Mouse (Mus musculus) brown adipose tissue, adult 24 weeks (tissue): ENCODE measurements around the gene Chid1. TPM values are rescaled to one million over a fixed set of nuclear protein-coding genes. Genes with fewer than 3 reads are reported as not detected.

Experiments
- H3K27ac ChIP-seq: fragments of 200-500 bp; replicated peaks from 2 replicates; pipeline ENCODE4 v1.5.1; 2012; ENCODE audit warnings: low read depth, mild to moderate bottlenecking, low read length
- H3K4me1 ChIP-seq: fragments of 200-500 bp; 2 replicates; pipeline ENCODE4 v1.6.1; 2012; ENCODE audit warnings: low read length, mixed read lengths; ENCODE audit not compliant: control insufficient read depth, insufficient read depth, insufficient read length
- H3K4me3 ChIP-seq: fragments of 200-500 bp; 2 replicates; pipeline ENCODE4 v1.5.1; 2012; ENCODE audit warnings: low read depth, mild to moderate bottlenecking, low read length, moderate library complexity; ENCODE audit not compliant: insufficient read depth
- polyA plus RNA-seq: library from polyadenylated mRNA; stranded (reverse); fragments of >200 nt; gene quantifications from 2 replicates; pipeline ENCODE4 v1.2.4, GENCODE M21; 2012; ENCODE audit not compliant: missing spikeins, insufficient read depth, insufficient read length

Gene Chid1
- polyA plus RNA-seq, 1 experiment = 13.4 TPM

DNA sequence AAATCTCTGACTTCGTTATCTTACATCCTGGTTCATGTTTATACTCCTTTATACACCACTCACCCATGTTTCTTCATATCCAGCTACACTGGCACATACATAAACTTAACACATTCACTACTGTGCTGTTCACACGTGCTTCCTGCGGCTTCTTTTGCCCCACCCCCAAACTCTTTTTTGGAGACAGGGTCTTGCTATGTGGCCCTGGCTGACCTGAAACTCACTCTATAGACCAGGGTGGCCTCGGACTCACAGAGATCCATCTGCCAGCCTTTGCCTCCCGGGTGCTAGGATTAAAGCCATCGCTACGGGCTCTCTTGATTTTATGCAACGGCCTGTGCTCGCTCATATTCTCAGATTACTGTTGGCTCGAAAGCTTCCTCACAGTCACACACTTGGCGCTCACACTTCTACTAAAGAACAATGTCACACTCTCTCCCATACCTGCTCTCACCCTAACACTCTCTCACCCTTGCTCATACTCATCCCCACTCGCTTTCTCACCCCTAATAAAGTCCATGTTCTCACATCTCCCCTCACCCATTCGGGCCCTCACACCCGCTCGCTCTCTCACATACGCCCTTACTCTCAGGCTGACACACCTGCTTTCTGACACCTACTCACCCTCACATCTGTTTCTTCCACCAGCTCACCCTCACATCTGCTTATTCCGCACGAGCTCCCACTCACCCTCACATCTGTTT is 653 bp downstream of the Chid1 start:
- H3K4me3 ChIP-seq = peak overlapping the region; percentile 73
- peak overlapping the region; percentile 83 for H3K27ac ChIP-seq
- H3K4me1 ChIP-seq = peaks cover 7% of the 10 kb centered on the region; the same call in 1 of the 2 replicates

DNA sequence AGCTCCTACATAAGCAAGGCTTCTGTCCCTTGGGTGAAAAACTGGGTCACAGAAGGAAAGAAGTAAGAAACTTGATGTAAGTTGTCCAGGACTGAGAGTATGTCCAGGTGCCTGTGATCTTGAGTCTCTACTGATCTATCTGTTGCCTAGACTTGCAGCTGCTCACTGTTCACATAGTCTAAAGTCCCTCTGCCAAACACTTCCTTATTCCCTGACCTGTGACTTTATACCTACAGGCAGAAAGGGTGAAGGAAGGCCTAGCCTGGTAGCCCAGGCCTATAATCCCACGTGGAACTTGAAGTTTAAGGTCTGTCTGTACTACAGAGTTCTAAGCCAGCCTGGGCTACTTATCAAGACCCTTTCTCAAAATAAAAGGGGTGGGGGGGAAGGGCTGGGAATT is 4.1 kb downstream of the Chid1 start:
- Histone ChIP-seq H3K4me3 (no peak overlapping the region), H3K27ac (no peak overlapping the region), H3K4me1 (peaks cover 7% of the 10 kb centered on the region; the same call in 1 of the 2 replicates)

DNA sequence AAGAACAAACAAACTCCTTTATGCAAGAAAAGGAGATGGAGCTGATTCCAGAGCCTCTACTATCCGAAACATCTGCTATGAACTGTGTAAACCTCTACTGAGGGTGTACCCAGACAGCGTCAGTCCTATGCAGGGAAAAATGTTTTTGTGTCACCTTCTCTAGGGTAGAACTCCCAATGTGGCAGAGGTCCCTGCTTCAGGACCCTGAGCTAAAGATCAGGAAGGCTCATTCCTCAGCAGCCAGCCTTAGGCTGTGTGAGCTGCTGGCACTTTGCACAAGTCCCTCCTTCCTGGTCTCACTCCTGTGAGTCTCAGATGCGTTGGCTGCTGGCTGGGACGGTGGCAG is 14.1 kb downstream of the Chid1 start:
- no peak overlapping the region for H3K27ac ChIP-seq
- H3K4me1 ChIP-seq = no peaks in the 10 kb centered on the region
- H3K4me3 ChIP-seq = no peak overlapping the region

DNA sequence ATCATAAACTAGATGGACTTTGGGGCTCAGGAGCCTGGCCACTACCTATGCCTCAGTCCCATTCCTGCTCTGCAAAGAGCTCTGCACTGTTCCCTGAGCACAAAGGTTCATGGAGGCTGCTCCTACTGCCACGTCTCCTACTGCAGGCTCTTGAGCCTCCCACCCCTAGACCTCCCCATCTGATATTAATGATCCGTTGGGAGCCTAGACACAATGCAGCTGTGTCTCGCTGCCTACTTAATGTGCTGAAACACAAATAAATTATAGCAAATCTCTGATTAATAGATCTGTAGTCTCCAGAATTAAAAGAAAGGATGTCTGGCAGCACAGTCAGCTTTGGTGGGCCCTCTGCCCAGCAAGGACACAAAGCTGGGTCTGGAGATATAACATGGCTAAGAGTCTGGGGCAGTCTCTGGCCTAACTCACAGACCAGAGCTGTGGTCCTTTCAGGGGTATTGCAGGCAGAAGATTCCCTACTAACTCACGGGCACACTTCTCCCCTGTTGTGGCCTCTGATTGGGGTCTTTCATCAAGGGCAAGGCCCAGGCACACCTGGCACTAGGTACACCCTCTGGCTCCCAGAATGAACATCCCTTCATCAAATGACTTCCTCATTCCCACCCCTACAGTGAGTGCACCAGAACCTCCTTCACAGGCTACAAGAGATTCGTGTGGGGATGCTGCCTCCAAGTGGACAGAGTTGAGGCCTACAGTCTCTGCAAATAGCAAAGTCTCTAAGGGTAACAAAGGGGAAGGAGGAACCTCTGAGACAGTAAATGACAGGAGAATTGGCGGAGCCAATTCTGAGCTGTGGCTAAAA is 14.7 kb downstream of the Chid1 start:
- Histone ChIP-seq H3K27ac (no peak overlapping the region), H3K4me1 (no peaks in the 10 kb centered on the region), H3K4me3 (no peak overlapping the region)

DNA sequence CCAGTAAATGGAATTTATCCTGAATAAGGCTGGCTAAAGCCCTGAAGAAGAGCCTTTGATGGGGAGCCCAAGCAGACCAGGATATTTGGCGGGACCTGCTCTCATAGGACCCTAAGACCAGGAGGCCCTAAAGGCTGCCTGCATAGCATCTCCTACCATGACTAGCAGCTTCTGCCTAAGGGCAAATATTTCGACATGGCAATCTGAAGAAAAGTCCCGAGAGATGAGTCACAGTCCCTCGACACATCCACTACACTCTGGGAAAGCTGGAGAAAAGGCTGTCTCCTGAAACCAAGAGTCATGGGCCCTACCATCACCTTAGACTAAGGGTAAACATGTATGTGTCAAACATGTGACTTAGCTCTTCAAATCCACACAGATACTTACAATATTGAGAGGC is 15.4 kb downstream of the Chid1 start:
- no peaks in the 10 kb centered on the region for H3K4me1 ChIP-seq
- no peak overlapping the region for H3K27ac ChIP-seq

DNA sequence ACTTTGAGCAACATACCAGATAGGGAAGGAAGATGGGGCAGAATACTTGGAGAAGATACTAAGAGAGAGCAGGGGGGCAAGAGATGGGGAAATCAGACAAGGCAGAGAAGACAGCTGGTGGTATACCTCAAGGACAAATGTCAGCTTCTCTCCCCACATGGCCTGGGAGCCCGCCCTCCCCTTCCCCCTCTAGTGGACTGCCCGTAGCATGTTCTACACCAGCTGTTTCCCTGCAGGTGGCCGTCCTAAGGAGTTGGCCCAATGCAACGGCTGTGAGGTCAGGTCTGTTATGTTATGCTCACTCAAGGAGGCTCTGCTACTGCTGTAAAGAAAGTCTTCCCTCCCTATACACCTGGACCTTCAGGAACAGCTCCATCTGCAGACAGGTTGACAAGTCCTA is 16.6 kb downstream of the Chid1 start:
- no peak overlapping the region for H3K27ac ChIP-seq
- H3K4me1 ChIP-seq = peaks cover 10% of the 10 kb centered on the region
- H3K4me3 ChIP-seq = no peak overlapping the region

More for the DNA sequence above, 15.4 kb downstream of the Chid1 start:
- no peak overlapping the region for H3K4me3 ChIP-seq

DNA sequence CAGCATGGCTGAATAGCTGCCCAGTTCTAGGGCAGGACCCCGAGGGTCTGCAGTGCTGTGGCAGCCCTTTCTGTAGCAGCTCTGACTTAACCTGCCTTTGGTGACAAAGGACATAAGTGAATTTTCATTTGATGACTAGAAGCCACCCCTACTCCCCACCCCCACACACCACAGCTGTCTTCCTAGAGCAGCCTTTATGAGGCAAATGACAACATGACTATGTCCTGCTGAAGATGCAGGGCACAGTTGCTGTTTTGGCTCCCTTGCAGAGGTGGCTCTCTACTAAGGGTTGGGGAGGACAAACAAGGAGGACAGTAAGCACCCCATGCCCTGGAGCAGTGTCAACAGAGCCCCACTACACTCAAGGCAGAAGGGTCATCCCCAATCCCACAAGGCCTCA is 19.9 kb downstream of the Chid1 start:
- Histone ChIP-seq H3K4me3 (no peak overlapping the region), H3K27ac (no peak overlapping the region), H3K4me1 (peaks cover 17% of the 10 kb centered on the region)

DNA sequence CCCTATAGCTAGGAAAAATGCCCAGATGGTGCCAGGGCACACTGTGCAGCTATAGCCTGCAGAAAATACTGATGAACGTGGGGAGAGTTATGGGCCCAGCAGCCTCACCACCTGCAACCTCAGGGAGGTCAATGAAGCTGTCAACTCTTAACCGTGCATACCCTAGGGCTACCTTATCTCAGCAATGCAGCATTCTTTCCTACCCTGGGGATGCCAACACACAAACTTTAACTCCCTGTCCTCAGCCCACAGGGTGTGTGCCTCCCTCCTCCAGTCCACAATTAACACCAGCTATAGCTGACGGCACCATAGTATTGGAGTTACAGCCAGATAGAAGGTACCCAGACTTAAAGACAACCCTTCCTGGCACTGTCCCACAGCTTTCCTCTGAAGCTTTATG is 20.7 kb downstream of the Chid1 start:
- Histone ChIP-seq H3K4me3 (no peak overlapping the region), H3K4me1 (peaks cover 17% of the 10 kb centered on the region), H3K27ac (peak overlapping the region; percentile 48; the same call in 1 of the 2 replicates)

DNA sequence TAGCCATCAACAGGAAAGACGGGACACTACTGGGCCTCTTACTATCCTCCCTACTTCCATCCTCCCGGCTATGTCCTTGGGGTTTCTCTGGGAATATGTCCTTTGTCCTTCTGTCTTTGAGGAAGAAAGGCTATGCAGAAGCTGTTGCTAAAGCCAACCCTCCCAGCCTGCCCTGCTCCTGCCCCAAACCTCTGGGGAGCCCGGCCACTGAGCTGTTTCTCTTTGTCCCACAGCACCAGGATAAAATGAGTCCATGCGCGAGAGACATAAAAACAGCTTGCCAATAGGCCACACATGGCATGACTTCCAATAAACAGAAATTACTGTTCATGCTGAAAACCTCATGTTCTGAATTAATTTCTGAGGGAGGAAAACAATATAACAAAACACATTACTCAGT is 21.4 kb downstream of the Chid1 start:
- Histone ChIP-seq H3K4me1 (peaks cover 17% of the 10 kb centered on the region), H3K27ac (peak overlapping the region; percentile 82), H3K4me3 (no peak overlapping the region)

DNA sequence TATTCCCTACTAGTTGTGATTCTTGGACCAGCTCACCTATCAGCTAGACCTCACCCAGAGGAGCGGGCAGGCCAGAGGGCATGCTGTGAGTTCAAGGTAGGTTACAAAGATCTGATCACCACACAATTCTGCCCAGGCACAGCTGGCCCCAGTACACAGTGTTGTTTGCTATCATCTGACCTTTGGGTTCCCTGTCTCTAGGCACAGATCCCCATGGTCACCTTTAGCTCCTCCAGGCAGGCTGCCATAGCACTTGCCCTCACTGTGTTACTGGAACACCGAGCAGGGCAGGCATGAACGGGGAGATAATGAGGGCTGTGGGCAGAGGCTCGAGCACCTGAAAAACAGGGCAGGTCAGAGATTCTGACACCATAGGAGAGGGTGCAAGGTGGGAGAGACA is 22.0 kb downstream of the Chid1 start:
- H3K27ac ChIP-seq = peak overlapping the region; percentile 82
- H3K4me1 ChIP-seq = peaks cover 17% of the 10 kb centered on the region
- no peak overlapping the region for H3K4me3 ChIP-seq

DNA sequence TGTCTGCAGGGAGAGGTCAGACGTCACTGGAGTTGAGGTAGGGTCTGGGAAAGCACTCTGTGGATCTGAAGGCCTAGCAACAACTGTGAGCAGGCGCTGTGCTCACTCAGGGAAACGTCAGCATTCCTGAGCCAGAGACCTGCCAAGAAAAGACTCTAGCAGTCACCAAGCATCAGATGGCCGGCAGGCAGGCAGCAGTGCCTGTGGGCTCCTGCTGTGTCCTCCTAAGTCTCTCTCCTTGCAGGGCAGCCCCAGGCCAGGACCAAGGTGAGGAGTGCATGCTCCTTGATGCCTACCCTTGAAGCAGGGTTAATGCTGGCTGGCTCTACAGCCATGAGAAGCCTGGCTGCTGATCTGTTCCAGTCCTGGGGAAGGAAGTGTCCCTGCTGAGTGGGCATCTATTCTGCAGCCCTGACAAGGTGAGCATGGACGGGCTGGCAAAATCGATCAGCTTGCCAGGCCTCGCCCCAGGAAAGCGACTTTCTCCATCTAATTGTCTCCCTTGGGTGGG is 28.9 kb downstream of the Chid1 start:
- no peak overlapping the region for H3K27ac ChIP-seq
- H3K4me1 ChIP-seq = no peaks in the 10 kb centered on the region
- no peak overlapping the region for H3K4me3 ChIP-seq

DNA sequence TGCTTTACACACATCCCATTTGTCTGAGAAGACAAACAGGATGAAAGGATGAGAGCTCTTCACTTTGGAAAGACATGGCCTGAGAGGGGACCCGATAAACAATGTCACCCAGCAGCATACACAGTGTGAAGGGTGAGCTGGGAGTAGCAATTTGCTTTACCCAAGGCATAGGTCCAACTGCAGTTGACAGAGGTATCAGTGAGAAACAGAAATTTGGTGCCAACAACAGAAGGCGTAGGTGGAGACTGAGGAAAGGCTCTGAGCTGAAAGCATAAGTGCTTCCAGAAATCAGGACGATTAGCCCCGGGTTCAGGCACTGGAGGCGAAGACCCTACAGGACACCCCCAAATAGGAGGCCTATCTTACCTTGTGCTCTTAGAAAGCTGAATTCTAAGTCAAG is 29.5 kb downstream of the Chid1 start:
- Histone ChIP-seq H3K4me3 (no peak overlapping the region), H3K27ac (no peak overlapping the region), H3K4me1 (no peaks in the 10 kb centered on the region)

DNA sequence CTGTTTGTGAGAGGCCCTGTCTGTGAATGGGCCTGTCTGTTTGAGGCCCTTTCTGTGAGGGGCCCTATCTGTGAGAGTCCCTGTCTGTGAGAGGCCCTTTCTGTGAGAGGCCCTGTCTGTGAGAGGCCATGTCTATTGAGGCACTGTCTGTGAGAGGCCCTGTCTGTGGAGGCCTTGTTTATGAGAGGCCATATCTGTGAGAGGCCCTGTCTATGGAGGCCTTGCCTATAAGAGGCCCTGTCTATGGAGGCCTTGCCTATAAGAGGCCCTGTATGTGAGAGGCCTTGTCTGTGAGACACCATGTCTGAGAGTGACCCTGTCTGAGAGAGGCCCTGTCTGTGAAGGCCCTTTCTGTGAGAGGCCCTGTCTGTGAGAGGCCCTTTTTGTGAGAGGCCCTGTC is 31.5 kb downstream of the Chid1 start:
- H3K4me1 ChIP-seq = no peaks in the 10 kb centered on the region
- no peak overlapping the region for H3K4me3 ChIP-seq
- H3K27ac ChIP-seq = no peak overlapping the region

DNA sequence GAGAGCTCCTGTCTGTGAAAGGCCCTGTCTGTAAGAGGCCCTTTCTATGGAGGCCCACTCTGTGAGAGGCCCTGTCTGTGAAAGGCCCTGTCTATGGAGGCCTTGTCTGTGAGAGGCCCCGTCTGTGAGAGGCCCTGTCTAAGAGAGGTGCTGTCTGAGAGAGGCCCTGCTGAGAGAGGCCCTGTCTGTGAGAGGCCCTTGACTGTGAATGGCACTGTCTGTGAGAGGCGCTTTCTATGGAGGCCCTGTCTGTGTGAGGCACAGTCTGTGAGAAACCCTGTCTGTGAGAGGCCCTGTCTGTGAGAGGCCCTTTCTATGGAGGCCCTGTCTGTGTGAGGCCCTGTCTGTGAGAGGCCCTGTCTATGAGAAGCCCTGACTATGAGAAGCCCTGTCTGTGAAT is 33.4 kb downstream of the Chid1 start:
- Histone ChIP-seq H3K4me3 (no peak overlapping the region), H3K27ac (no peak overlapping the region), H3K4me1 (no peaks in the 10 kb centered on the region)

DNA sequence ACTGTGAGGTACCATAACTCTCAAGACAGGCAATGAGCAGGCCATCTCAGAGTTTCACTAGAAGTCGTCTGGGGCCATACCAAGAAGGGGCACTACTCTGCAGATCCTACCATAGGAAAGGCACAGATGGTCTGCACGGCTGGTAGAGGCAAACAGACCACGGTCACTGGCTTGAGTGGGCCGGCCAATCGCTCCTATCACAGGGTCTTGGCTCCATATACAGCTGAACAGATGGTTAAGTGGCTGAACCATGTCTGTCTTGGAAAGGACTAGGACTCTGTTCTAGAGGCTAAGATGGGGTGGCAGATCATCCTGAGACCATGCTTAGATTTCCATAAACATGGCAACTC is 37.1 kb downstream of the Chid1 start:
- H3K27ac ChIP-seq = no peak overlapping the region
- no peaks in the 10 kb centered on the region for H3K4me1 ChIP-seq
- H3K4me3 ChIP-seq = no peak overlapping the region
